Mouse (Mus musculus) embryo, embryonic 11.5 days (tissue): ENCODE data around the gene Tmem9b.

Source experiments
- DNase-seq: peaks from one replicate; pipeline ENCODE4 v3.0.0-alpha.2; 2012; ENCODE audit warnings: low read depth, low spot score

Gene Tmem9b

DNA sequence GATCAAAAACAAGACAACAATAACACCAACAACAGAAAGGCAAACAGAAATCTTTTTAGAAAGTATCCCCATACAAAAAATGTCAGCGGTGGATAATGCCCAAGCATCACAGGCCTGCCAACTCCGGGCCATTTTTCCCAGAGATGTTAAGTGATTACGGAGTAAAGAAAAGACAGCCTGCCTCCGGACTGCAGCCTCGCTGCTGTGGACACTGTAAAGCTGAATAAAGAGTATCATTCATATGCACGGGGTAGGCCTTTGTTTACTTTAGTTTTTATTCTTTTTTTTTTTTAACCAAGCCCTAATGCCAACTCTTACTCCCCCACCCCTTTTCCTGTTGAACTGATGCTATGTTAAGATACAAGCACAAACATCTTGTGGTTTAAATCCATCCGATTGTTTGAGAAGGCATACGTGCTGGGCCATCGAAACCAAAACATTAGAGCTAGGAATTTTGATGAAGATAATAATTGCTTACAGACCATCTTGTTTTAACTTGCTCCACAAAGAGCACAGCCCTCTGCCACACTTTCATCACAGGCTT, 66.0 kb downstream of the Tmem9b start:
- DNase-seq: no peak
